Mouse (Mus musculus): ENCODE results near the gene Dhps.

DNA sequence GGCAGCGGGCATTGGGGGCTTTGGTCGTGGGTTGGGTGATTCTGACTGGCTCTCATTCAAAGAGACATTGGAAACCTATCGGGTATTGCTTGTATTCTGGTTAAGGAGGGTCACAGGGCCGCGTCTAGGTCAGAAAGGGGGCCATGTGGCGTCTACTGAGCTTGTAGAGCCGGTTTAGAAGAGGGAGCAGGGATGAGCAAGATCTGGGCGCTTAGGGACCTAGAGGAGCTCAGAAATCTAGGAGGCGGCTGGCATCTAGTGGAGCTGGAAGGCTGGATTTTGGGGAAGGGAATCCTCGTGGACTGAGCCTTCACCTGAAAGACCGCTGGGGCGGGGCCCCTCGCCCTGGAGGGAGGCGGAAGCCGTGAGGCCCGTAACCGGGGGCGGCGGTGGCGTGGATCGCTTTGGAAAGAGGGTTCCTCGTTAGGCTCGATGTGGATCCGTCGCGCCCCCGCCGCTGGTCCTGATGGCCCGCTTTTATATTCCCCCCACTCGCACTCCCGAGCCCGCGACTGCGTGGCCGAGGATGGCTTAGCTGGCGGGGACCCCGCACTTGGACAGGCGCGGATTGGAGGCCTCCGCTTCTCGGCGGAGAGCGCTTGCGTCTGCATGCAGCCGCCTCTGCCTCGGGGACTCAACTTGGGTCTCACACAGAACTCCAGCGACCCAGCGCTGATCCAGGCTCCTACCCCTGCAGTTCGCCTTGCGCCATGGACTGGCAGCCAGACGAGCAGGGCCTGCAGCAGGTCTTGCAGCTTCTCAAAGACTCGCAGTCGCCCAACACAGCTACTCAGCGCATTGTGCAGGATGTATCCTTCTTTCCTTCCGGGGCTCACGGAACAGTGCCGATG, 33.7 kb upstream of the Dhps start:
- TF ChIP-seq CTCF (IDR thresholded peaks at IDR 0.05; ENCODE audit: low read depth, low read length) = no peak
- no peak for TF ChIP-seq EP300 (IDR thresholded peaks at IDR 0.05; ENCODE audit: insufficient read depth, low read depth, low read length)
- TF ChIP-seq POLR2A (IDR thresholded peaks at IDR 0.05; ENCODE audit: insufficient read depth, low read length) = no peak
